Mouse (Mus musculus) thymus, adult 2 months (tissue): Measurements from ENCODE around the gene Fip1l1.

ENCODE experiments used
- CTCF ChIP-seq: fragments of 200-500 bp; IDR thresholded peaks from 2 replicates; pipeline ENCODE4 v1.5.1; 2012; ENCODE audit warnings: mild to moderate bottlenecking, control low read depth, low read length, moderate library complexity, borderline replicate concordance; ENCODE audit not compliant: control insufficient read depth, poor library complexity, insufficient read depth; ENCODE audit errors: extremely low read depth
- POLR2A ChIP-seq: fragments of 200-500 bp; IDR thresholded peaks from 2 replicates; pipeline ENCODE4 v1.6.1; 2012; ENCODE audit warnings: mild to moderate bottlenecking, low read length, control low read depth, moderate library complexity; ENCODE audit not compliant: control insufficient read depth, poor library complexity, insufficient read depth; ENCODE audit errors: extremely low read depth

DNA sequence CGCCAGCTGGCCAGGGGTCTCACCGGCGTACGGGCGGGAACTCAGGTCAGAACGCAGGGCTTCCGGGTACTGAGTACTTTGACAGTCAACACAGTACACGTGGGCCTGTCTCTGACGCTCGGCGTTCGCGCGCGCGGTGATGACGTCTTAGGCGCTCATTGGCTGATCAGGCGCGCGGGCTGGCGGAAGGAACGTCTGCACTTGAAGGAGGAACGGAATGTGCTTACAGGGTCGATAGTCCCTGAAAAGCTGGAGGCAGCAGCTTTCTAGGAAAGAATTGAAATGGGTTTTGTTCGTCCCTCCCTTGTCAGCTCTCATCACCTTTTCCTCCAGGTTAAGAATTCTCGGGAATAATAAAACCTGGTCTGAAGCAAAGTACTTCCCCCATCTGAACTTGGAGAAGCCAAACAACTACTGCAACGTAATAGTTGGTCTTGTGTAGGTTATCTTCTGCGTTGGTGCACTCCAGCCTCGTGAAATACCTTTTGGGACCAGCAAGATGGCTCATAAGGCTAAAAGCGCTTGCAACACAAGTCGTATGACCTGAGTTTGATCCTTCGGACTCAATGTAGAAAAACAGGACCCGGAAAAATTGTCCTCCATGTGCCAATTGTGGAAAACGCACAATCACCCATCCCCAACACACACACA is 3.5 kb upstream of the Fip1l1 start, which contains the start of gene Scfd2:
- TF ChIP-seq CTCF (no peak), POLR2A (no peak)
